Mouse (Mus musculus): ENCODE results near the gene Slc9b2.

GRCm38 (mm10) chr3:135313727-135314126, 6.2 kb downstream of the Slc9b2 start:
- TF ChIP-seq ZC3H11A (IDR thresholded peaks at IDR 0.05; ENCODE audit: borderline replicate concordance, low read depth, low read length), result no peak
- TF ChIP-seq CHD2 (IDR thresholded peaks at IDR 0.05; ENCODE audit: low read depth, low read length), result no peak
